Mouse (Mus musculus): ENCODE data around the gene Tmem33.
A peak's percentile ranks its signal among the peaks of the same experiment; 100 is the strongest.

Tmem33 gene

DNA sequence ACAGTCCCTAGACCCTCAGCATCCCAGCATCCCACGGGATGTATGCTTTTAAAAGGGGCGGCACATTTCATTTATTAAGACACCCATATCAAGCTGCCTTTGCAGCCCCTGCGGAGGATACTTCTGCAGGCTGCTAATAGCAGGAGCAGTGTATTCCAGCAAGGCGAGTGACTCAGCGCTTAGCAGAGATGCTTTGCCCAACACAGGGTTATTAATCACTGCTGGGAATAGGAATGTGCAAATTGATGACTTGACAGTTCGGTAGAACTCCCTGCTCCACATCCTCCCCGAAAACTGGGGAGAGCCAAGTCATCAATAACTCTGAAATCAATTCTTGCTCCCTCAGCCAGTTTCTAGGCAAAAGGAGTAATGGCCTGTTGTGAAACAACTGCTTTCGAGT lies 4.7 kb upstream of the Tmem33 start:
- DNase-seq (ENCODE audit: low spot score in 2 of 2) = no peak

DNA sequence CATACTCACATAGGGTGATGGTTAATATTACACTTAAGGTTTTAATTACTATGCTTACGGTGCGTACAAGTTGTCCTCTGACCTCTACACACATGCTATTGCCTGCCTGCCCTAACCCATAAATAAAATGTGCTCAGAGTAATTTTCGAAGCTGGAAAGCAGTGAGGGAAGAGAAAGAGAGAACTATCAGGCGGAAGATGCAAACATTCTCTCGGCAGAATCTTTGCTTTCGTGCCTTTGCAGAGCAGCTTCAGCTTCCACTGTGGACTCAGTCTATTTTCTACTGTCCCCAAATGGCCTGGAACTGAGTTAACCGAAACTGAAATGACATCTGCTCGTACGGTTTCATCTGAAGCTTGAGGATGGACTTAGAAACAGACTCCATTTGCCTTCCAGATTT lies 1.9 kb upstream of the Tmem33 start:
- no peak for DNase-seq (ENCODE audit: low spot score in 2 of 2)

DNA sequence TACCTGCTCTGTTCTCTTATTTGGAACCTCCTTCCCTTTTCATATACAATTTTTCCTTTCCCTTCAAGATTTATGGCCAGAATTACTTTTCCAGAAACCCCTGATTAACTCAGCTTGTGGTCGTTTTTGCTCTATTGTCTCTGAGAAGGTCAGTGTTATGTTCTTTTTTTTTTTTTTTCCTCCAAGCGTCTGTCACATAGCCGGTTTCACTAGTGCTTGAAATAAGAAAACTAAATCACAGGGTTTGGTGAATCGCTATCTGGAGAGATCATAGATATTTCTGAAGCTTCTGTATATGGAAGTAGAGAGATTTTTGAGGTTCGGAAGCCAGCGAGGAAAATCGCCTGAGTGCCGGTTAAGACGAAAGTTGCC lies 220 bp upstream of the Tmem33 start:
- DNase-seq (ENCODE audit: low spot score in 2 of 2) = no peak

DNA sequence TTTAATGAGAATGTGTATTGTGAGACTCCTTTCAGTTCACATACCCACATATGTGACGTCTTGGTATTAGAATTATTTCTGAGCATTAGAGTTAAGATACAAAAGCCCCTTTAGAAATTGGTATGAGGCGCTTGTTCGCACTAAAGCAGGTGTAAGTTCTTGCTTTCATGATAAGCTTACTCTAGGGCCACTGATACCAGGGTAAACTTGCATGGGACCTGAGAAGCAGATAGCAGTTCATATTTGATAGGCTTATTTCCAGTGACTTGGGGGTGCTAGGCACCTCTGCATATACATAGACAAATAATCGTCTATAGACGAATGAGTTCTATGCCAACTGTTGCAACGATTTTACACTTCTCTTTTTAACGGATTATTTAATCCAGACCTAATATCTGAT lies 2.6 kb downstream of the Tmem33 start:
- no peak for DNase-seq (ENCODE audit: low spot score in 2 of 2)

DNA sequence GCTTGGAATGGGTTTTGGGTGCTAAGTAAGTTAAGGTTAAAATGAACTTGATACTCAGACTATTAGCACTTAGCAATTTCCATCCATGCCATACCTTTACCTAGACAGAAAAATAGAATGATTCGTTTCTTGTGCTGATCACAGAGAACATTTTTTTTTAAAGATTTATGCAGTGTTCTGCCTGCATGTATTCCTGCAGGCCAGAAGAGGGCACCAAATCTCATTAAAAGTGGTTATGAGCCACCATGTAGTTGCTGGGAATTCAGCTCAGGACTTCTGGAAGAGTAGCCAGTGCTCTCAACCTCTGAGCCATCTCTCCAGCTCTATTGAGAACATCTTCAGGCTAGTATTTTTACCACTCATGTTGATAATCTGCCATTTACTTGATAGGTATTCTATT lies 5.7 kb downstream of the Tmem33 start:
- DNase-seq (ENCODE audit: low spot score in 2 of 2) = peak in 1 of 2 experiments; percentile 8

DNA sequence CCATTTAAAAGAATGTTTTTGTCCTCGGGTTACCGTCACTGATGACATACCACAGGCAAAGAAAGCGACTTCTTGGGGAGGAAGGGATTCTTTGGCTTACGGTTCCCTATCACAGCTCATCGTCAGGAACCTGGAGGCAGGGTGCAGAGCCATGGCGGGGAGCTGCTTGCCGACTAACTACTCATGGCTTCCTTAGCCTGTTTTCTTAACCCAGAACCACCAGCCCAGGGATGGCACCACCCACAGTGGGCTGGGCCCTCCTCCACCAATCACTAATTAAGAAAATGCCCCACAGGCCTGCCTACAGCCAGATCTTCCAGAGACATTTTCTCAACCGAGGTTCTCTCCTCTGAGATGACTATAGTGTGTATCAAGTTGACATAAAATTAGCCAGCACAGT lies 8.9 kb downstream of the Tmem33 start:
- peak in 1 of 2 experiments; percentile 16 for DNase-seq (ENCODE audit: low spot score in 2 of 2)

DNA sequence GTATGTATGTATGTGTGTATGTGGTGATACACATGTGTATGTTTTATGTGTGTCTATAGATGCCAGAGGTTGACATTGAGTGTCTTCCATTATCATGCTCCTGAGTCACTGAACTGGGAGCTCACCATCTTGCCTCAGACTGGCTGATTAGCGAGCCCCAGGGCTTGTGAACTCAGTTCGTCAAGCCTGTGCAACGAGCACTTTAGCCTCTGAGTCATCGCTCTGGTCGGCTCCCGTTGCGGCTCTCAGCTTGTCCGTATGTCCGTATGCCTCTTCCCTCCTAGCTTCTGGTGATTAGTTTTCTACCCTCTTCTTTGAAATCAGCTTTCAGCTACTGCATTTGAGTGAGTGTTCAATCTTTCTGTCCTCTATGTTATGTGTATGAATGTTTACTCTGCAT lies 19.0 kb downstream of the Tmem33 start:
- no peak for DNase-seq (ENCODE audit: low spot score in 2 of 2)

DNA sequence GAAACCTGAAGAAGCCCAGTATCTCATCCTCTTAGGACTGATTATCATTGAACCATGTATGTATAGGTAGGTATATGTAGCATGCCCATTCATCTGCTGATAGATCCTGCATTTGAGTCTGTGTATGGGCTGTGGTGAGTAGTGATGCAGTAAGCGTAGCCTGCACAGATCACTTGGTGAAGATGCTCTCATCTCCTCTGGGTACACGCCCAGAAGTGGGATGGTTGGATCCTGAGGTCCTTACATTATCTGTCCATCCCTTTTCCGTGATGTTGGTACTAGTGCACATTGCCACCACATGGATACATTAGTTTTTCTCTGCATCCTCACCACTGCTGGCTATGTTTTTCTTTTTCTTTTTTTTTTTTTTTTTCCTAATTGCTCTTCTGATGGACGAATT lies 19.5 kb downstream of the Tmem33 start:
- DNase-seq (ENCODE audit: low spot score in 2 of 2) = no peak

GRCm38 (mm10) chr5:67280400-67280799 lies 20.0 kb downstream of the Tmem33 start:
- DNase-seq (ENCODE audit: low spot score in 2 of 2) = no peak

DNA sequence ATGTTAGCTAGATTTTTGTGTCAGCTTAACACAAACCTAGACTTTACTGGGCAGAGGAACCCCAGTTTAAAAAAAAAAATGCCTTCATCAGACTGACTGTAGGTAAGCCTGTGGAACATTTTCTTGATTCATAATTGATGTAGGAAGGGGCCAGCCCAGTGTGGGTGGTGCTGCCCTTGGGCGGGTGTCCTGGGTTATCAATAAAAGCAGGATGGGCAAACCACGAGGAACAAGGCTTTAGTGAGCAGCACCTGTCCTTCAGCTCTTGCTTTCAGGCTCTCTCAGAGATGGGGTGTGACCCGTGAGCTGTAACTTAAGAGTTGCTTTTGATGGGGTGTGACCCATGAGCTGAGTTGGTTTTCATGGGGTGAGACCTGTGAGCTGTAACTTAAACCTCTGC lies 34.7 kb downstream of the Tmem33 start:
- DNase-seq (ENCODE audit: low spot score in 2 of 2) = no peak

GRCm38 (mm10) chr5:67295682-67296081 lies 35.3 kb downstream of the Tmem33 start:
- DNase-seq (ENCODE audit: low spot score in 2 of 2) = no peak

GRCm38 (mm10) chr5:67296171-67296570 lies 35.8 kb downstream of the Tmem33 start:
- no peak for DNase-seq (ENCODE audit: low spot score in 2 of 2)

DNA sequence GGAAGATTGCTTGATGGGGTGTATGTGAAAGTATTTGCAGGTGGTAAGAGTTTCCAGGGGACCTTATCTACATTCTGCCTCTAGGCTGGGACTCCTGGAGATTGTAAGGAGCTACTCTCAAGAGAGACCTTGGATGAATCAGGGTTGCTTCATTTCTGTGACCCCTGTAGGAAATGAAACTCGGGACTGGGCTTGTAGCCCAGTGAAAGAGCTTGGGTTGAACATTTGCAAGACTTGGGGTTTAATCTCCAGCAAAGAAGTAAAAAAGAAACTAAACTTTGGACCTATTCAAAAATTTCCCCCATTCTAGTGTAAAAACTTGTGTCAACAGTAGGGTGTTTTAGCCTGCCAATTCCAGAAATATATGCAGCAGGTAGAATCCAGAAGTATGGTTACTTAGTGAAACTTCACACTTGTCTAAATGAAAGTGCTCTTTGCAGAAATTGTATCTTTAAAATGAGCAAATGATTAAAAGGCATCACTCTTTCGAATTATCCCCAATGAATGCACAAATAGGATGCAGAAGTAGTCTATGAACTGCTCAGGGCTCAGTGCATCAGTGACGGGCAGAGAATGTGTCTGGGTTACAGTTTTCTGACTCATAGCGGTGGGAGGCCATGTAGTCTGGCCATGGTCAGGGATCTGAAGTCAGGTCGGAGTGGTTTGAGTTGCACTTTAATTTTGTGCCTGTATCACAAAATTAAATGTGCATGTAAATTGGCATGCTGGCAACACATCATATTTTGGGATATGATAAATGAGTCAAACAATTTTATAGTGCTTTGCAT lies 36.9 kb downstream of the Tmem33 start:
- no peak for DNase-seq (ENCODE audit: low spot score in 2 of 2)

DNA sequence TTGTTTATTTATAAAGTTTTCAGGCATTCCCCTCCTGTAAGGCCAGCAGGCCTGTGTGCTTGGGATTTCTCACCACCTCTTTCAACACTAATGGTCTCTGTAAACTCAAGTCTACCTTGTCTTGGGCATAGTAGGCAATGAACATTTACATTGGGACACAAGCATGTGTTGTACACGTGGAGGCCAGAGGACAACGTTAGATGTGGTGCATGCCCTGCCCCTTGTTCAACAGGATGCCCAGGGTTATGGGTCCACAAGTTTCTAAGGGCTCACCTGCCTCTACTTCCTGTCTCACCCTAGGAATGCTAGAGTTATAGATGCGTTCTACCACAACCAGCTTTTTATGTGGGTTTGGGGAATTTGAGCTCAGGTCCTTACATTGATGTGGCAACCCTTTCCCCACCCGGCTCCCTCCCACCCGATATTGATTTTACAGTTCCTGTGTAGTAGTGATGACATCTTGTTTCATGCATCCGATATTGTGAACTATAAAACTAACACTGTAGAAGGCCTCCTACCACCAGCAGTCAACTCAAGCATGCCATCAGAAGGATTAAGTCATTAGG lies 39.6 kb downstream of the Tmem33 start:
- no peak for DNase-seq (ENCODE audit: low spot score in 2 of 2)

DNA sequence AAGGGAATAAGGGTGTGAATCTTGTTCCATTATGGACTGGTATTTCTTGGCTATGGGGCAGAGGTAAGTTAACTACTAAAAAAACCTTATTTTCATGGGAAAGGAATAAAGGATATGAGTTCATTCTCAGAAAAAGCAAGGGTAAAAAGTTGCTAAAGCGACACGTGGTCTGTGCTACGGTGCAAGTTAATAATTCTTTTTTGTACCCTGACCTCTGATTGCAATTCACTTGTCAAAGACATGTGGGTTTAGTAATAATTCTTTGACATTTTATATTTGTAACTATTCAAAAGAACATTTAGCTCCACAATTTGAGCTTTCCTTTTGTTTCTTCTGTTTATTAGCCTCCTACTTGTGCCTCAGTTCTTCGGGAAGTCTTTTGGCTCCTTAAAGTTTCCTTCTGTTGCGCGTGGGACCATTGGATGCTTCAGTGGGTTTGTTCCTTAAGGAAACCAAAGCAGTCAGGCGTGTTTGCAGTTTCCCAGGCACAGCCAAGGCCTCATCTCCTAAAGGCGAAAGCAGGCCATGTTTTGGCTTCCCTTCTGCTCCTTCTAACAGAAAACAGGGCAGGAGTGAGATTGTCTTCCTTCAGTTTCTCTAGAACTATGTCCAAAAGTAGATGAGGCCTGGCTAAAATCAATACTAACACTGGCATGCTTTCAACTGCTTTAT lies 40.7 kb downstream of the Tmem33 start:
- no peak for DNase-seq (ENCODE audit: low spot score in 2 of 2)

GRCm38 (mm10) chr5:67301722-67302331 lies 41.5 kb downstream of the Tmem33 start:
- DNase-seq (ENCODE audit: low spot score in 2 of 2) = no peak

- no peak for DNase-seq (ENCODE audit: low spot score in 2 of 2)
Observed at GRCm38 (mm10) chr5:67303816-67304215, 43.5 kb downstream of the Tmem33 start.

DNA sequence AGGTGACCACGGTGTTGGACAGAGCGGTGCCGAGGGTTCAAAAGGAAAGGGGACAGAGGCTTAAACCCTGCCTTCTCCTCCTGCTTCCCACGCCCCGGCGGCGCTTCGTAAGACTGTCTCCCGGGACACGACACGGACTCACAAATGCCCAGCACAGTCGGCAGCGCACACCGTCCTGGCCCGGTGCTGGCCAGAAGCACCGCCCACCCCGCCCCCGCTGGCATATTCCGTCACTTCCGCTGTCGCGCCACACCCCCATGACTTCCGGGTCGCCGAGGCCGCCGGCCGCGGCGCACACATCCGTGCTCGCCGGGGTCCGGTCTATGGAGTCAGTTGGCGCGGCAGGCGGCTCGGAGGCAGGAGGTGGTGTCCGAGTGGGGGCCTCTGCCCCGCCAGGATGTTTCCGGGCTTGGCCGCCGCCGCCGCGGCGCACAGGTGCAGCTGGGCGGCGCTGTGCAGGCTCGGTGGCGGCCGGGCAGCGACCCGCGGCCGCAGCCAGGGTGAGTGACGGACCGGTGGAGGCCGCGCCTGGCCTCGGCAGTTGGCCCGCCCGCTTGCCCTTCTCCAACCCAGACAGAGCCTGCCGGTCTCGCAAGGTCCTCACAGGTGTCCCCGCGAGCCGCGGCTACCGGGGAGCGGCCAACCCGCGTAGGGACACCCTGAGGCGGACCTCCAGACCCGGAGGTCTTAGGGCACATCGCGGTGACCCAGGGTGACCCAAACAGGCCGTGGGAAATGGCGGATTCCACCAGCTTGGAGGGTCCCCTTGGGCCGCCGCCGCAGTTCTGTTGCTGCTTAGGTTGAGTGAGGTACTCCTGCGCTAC lies 46.5 kb downstream of the Tmem33 start, which contains the start of gene Slc30a9:
Gene Slc30a9, plus strand, starts transcription at position 258 of the 824 bp plus-strand sequence.
- DNase-seq (ENCODE audit: low spot score in 2 of 2) = peak; percentile 94 to 96

DNA sequence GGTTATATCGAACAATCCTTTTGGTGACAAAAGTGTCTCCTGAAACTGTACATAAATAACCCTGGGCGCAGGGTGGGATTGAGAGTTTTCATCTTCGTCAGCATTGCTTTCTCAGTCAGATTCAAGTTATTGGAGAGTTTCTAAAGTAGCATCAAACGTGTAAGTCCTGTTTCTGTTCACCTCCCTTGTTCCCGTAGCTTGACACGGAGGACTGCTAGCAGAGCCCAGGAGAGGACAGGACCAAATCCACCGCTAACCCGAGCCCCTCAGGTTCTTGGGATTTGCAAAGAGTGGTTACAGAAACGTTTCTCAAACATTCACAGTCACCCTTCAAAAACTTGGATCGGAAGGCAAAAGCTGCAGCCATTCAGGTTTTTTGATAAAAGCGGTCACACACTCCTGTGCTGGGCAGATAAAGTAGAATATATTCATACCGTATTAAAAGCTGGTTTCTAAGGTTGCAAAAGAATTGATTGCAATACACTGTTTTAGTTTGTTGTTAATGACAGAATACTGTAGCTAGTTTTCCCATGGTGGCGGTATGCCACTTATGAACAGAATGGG lies 47.4 kb downstream of the Tmem33 start:
- peak; percentile 42 to 47 for DNase-seq (ENCODE audit: low spot score in 2 of 2)

DNA sequence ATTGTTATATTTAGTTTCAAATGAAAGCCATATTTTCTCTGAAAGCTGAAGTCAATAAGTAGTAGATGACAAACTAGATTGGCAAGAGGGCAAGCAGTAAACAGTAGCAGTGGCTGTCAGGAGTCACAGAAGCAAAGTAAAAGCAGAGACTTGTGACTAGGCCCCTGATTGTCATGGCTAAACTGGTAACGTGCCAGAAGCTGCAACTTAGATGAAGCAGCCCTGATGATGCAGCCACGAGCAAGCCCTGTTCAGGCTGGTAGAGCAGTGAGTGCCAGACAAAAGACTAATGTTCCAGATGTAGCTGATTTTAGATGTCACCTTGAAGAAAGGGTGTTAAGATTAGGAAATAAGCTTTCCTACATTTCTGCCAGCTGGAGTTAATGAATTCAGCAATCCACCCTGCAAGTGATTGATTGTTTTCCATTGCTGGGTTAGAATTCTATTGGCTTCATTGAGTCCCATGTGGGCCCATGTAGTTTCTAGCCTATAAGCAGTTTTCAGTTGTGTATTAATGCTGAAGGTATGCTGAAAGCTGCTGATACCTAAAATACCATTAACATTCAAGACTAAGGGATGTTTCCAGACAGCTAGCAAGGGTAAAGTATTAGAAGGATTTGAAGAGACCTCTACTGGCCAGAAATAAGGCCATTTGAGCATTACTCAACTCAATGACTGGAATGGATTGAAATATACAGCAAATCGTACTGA lies 51.6 kb downstream of the Tmem33 start:
- DNase-seq (ENCODE audit: low spot score in 2 of 2) = no peak

- DNase-seq (ENCODE audit: low spot score in 2 of 2) = no peak
Observed at GRCm38 (mm10) chr5:67312522-67312851, 52.1 kb downstream of the Tmem33 start.
